Mouse (Mus musculus) frontal cortex, adult (tissue): ENCODE measurements at regions not wholly inside any gene's neighbourhood (a gene's known extent, or its start where the extent isn't known, plus 50 kb on each side); places are given as distances from the start of the nearest gene placed in this dataset.

Source experiments
- ATAC-seq: cut with Nextera tagmentation; 2 replicates; pipeline ENCODE4 v1.9.2; 2017; ENCODE audit warnings: mild to moderate bottlenecking, moderate library complexity, mixed read lengths; ENCODE audit not compliant: low TSS enrichment

- no peak for ATAC-seq
Measured at GRCm38 (mm10) chr1:39100492-39100891, 93.0 kb upstream of the Npas2 start.

- ATAC-seq: no peak
Measured at GRCm38 (mm10) chr1:39102126-39102905, 91.2 kb upstream of the Npas2 start.

GRCm38 (mm10) chr1:39102989-39103910, 90.3 kb upstream of the Npas2 start:
- ATAC-seq: peak; percentile 50

- peak; percentile 53 for ATAC-seq
Measured at GRCm38 (mm10) chr1:39105546-39106371, 87.8 kb upstream of the Npas2 start.

GRCm38 (mm10) chr1:39106372-39106643, 87.2 kb upstream of the Npas2 start:
- ATAC-seq: no peak

DNA sequence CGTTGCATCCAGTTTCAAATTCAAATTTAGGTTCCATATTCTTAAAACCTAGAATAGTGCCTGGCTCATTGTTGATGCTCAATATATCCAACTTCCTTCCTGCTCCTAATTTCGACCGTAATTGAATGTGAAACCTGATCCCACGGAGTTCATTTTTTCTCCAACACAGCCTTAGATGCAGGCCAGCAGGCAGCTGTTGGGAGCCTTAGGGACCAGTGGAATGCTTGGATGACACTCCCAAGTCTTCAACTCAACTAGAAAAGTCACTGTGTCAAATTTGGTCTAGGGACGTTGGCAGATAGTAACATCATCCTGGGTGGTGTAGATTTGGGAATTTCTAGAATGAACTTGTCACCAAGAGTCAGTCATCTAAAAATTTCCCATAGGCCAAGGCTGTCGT, 86.9 kb upstream of the Npas2 start:
- ATAC-seq: no peak

GRCm38 (mm10) chr1:39116319-39116718, 77.2 kb upstream of the Npas2 start:
- ATAC-seq: no peak

- ATAC-seq: no peak
Measured at GRCm38 (mm10) chr1:39122316-39123015, 71.1 kb upstream of the Npas2 start.

DNA sequence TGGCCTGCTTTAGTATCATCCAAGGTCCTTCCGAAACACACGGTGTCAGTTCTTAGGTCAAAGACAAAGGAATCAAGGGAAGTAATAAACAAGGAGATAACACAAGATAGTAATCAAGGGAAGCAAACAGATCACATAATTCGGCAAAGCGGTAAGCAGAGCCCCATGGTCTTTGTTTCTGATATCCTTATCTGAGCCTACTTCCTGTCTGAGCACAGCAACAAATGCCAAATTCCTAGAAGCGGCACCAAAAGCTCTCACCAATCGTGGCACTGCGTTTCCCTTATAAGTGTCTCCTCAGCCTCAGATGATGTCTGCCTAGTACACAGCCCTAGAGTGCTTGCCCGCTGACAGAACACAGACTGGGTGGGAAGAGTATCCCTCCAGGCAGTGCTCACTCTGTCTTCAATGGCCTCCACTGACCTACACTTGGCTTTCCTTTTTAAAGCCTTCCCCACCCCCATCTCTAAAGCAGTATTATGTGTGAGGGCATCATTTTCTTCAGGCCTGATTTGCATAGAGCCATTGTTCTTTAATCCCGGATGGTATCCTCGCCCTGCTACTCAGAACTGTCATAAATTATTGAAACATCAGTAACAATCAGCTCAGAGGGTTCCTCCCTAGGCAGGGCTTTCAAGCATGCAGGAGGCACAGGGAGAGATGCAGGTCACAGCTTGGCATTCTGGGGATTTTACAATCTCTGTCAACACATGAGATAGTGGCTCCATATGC, 70.3 kb upstream of the Npas2 start:
- no peak for ATAC-seq

GRCm38 (mm10) chr1:39123813-39124146, 69.8 kb upstream of the Npas2 start:
- no peak for ATAC-seq

DNA sequence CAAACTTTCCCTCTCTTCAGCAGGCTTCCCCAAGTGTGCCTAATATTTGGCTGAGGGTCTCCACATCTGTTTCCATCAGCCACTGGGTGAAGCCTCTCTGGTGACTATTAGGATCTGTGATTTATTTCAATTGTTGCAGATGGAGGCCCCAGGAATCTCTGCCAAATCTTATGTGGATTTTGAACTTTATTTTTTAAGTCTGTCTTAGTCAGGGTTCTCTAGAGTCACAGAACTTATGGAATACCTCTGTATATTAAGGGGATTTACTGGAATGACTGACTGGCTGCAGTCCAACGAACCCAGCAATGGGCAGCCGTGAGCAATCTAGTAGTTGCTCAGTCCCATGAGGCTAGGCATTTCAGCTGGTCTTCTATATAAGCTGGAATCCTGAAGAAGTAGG, 59.0 kb upstream of the Npas2 start:
- no peak for ATAC-seq

- peak; percentile 78 for ATAC-seq
Measured at GRCm38 (mm10) chr1:39143054-39143453, 50.5 kb upstream of the Npas2 start.

GRCm38 (mm10) chr1:39143626-39144025, 49.9 kb upstream of the Npas2 start:
- no peak for ATAC-seq
